Mouse (Mus musculus): ENCODE measurements around the gene Serpina12. TPM values are rescaled to one million over a fixed set of nuclear protein-coding genes. Genes with fewer than 3 reads are reported as not detected.

Gene Serpina12
- not detected for total RNA-seq (2021)
- long read RNA-seq, experiment 1: 0 reads
- long read RNA-seq, experiment 2: 0 reads

- intact Hi-C loops (cut with DNase I): no loop called here
- H3K4me3 ChIP-seq: no peak within 1 kb of the TSS
- no peak for DNase-seq (ENCODE audit: extremely low spot score in 1 of 2, low spot score in 2 of 2)
- no peak within 1 kb of the TSS for H3K27ac ChIP-seq
- no peak for TF ChIP-seq CTCF (IDR thresholded peaks at IDR 0.05)
Measured at GRCm38 (mm10) chr12:104044343-104044742, at the start of gene Serpina12. Gene Serpina12, minus strand, starts transcription at chr12:104044443.

- TF ChIP-seq CTCF (IDR thresholded peaks at IDR 0.05): no peak
- no peak for DNase-seq (ENCODE audit: extremely low spot score in 1 of 2, low spot score in 2 of 2)
- H3K27ac ChIP-seq: no peak overlapping the region
- intact Hi-C loops (cut with DNase I): no loop called here
- no peak overlapping the region for H3K4me3 ChIP-seq
Measured at GRCm38 (mm10) chr12:104091303-104091702, 47.1 kb upstream of the Serpina12 start.

GRCm38 (mm10) chr12:104090119-104090518, 45.9 kb upstream of the Serpina12 start:
- Histone ChIP-seq H3K27ac (no peak overlapping the region), H3K4me3 (no peak overlapping the region)
- TF ChIP-seq CTCF (IDR thresholded peaks at IDR 0.05): no peak
- intact Hi-C loops (cut with DNase I): no loop called here
- DNase-seq (ENCODE audit: extremely low spot score in 1 of 2, low spot score in 2 of 2): no peak

- no peak for DNase-seq (ENCODE audit: extremely low spot score in 1 of 2, low spot score in 2 of 2)
- intact Hi-C loops (cut with DNase I): no loop called here
- H3K4me3 ChIP-seq: no peak overlapping the region
- no peak; the same call in 1 of the 2 replicates for TF ChIP-seq CTCF (IDR thresholded peaks at IDR 0.05)
- no peak overlapping the region for H3K27ac ChIP-seq
Measured at GRCm38 (mm10) chr12:104072286-104072685, 28.0 kb upstream of the Serpina12 start.

- no peak for TF ChIP-seq CTCF (IDR thresholded peaks at IDR 0.05)
- DNase-seq (ENCODE audit: extremely low spot score in 1 of 2, low spot score in 2 of 2): no peak
- intact Hi-C loops (cut with DNase I): no loop called here
- no peak overlapping the region for H3K4me3 ChIP-seq
- no peak overlapping the region for H3K27ac ChIP-seq
Measured at GRCm38 (mm10) chr12:104071708-104072107, 27.5 kb upstream of the Serpina12 start.

GRCm38 (mm10) chr12:104069620-104070019, 25.4 kb upstream of the Serpina12 start:
- peak; percentile 83 for TF ChIP-seq CTCF (IDR thresholded peaks at IDR 0.05)

GRCm38 (mm10) chr12:104067549-104067948, 23.3 kb upstream of the Serpina12 start:
- peak; percentile 52 to 58 for DNase-seq (ENCODE audit: extremely low spot score in 1 of 2, low spot score in 2 of 2)
- Histone ChIP-seq H3K4me3 (peak overlapping the region; percentile 30), H3K27ac (peak overlapping the region; percentile 68; the same call in 1 of the 2 replicates)
- no peak for TF ChIP-seq CTCF (IDR thresholded peaks at IDR 0.05)
- intact Hi-C loops (cut with DNase I): no loop called here

More at GRCm38 (mm10) chr12:104069620-104070019, 25.4 kb upstream of the Serpina12 start:
- intact Hi-C loops (cut with DNase I): loop anchor here (1.0 to 2.0 kb wide), 2 partner anchors 74 to 349 kb away; no protein-coding TSS in a partner anchor
- H3K27ac ChIP-seq: no peak overlapping the region
- peak; percentile 77 to 83 for DNase-seq (ENCODE audit: extremely low spot score in 1 of 2, low spot score in 2 of 2)
- H3K4me3 ChIP-seq: no peak overlapping the region

GRCm38 (mm10) chr12:104066241-104066640, 22.0 kb upstream of the Serpina12 start:
- TF ChIP-seq CTCF (IDR thresholded peaks at IDR 0.05): peak; percentile 71
- peak; percentile 38 to 48 for DNase-seq (ENCODE audit: extremely low spot score in 1 of 2, low spot score in 2 of 2)
- intact Hi-C loops (cut with DNase I): no loop called here
- H3K27ac ChIP-seq: no peak overlapping the region
- H3K4me3 ChIP-seq: no peak overlapping the region

GRCm38 (mm10) chr12:104064996-104065395, 20.8 kb upstream of the Serpina12 start:
- no peak for TF ChIP-seq CTCF (IDR thresholded peaks at IDR 0.05)
- Histone ChIP-seq H3K27ac (peak overlapping the region; percentile 61), H3K4me3 (no peak overlapping the region)
- intact Hi-C loops (cut with DNase I): no loop called here
- DNase-seq (ENCODE audit: extremely low spot score in 1 of 2, low spot score in 2 of 2): no peak

- DNase-seq (ENCODE audit: extremely low spot score in 1 of 2, low spot score in 2 of 2): no peak
- intact Hi-C loops (cut with DNase I): no loop called here
- no peak for TF ChIP-seq CTCF (IDR thresholded peaks at IDR 0.05)
- Histone ChIP-seq H3K4me3 (no peak overlapping the region), H3K27ac (no peak overlapping the region; the same call in 1 of the 2 replicates)
Measured at GRCm38 (mm10) chr12:104064532-104064931, 20.3 kb upstream of the Serpina12 start.

- Histone ChIP-seq H3K4me3 (no peak overlapping the region), H3K27ac (no peak overlapping the region)
- DNase-seq (ENCODE audit: extremely low spot score in 1 of 2, low spot score in 2 of 2): no peak
- intact Hi-C loops (cut with DNase I): no loop called here
- no peak for TF ChIP-seq CTCF (IDR thresholded peaks at IDR 0.05)
Measured at GRCm38 (mm10) chr12:104061862-104062261, 17.6 kb upstream of the Serpina12 start.

- Histone ChIP-seq H3K27ac (no peak overlapping the region), H3K4me3 (no peak overlapping the region)
- no peak for DNase-seq (ENCODE audit: extremely low spot score in 1 of 2, low spot score in 2 of 2)
- no peak for TF ChIP-seq CTCF (IDR thresholded peaks at IDR 0.05)
- intact Hi-C loops (cut with DNase I): no loop called here
Measured at GRCm38 (mm10) chr12:104060126-104060525, 15.9 kb upstream of the Serpina12 start.

- Histone ChIP-seq H3K4me3 (no peak overlapping the region), H3K27ac (peak overlapping the region; percentile 21; the same call in 1 of the 2 replicates)
- intact Hi-C loops (cut with DNase I): no loop called here
- DNase-seq (ENCODE audit: extremely low spot score in 1 of 2, low spot score in 2 of 2): no peak
- no peak for TF ChIP-seq CTCF (IDR thresholded peaks at IDR 0.05)
Measured at GRCm38 (mm10) chr12:104057531-104057930, 13.3 kb upstream of the Serpina12 start.

Data from left cerebral cortex, adult 2 months (tissue).